Mouse (Mus musculus): ENCODE data around the gene Lelp1.

GRCm38 (mm10) chr3:92147913-92148312 is 5.4 kb upstream of the Lelp1 start:
- TF ChIP-seq POLR2A (IDR thresholded peaks at IDR 0.05; ENCODE audit: insufficient read depth, low read depth, low read length), result no peak
- TF ChIP-seq EP300 (IDR thresholded peaks at IDR 0.05; ENCODE audit: insufficient read depth, low read depth, low read length), result no peak
